Mouse (Mus musculus): ENCODE measurements around the gene Ces1f. TPM values are rescaled to one million over a fixed set of nuclear protein-coding genes. Genes with fewer than 3 reads are reported as not detected.
A peak's percentile ranks its signal among the peaks of the same experiment; 100 is the strongest.

The Ces1f gene
- polyA plus RNA-seq, 1 experiment from 2014 or later, result 1.7 TPM

DNA sequence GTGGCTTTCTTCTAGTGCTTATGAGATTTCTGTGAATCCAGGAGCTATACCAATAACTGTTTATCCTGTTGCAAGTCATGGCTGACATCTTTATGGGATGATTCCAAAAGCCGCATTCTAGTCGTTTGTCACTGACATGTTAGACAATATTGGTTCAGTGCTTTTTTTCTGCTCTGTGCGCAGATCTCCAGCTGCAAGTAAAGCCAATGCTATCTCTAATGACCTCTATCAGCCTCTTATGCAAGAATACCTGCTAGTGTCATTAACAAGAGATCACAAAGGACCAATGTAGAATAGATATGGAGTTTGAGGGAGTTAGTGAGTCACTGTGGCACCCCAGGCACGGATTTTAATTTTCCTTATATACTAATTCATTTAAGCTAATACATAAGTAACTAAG is 4.9 kb downstream of the Ces1f start:
- Histone ChIP-seq H3K4me3 (replicated peaks; ENCODE audit: low read depth, low read length) (no peak overlapping the region), H3K9me3 (replicated peaks; ENCODE audit: low read length) (no peaks in the 10 kb centered on the region), H3K4me2 (ENCODE audit: low read length) (no peak overlapping the region), H3K27ac (no peak overlapping the region), H3K27me3 (ENCODE audit: insufficient read depth, low read length) (no peaks in the 10 kb centered on the region), H3K36me3 (ENCODE audit: insufficient read depth, low read length) (no peaks in the 10 kb centered on the region), H3K4me1 (replicated peaks; ENCODE audit: insufficient read depth, low read length) (no peaks in the 10 kb centered on the region), H3K9ac (ENCODE audit: low read depth, low read length) (no peak overlapping the region)
- ATAC-seq (replicated peaks; ENCODE audit: low FRiP score, low read depth) (no peak), DNase-seq (ENCODE audit: low spot score) (no peak)
- WGBS, result 45% methylated on average over 4 of the region's 4 CpGs
- no peak for TF ChIP-seq CTCF (IDR thresholded peaks at IDR 0.05; ENCODE audit: low read depth)

DNA sequence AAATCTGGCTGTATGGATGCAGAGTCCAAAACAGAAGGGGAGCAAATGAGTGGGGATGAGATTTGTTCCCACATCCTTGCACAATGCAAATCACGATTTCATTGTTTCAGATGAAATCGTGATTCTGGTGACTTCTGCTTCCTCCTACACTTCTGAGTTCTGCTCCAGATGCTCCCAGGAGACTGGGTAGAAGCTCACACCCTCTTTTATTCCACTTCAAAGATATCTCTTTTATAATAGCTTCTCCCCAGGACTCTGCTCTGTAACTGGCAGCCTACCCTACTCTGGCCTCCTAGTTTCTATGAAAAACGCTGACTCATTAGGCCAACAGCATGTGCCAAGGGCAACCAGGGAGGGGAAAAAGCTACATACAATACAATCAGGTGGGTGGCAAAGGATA is 6.2 kb downstream of the Ces1f start:
- Histone ChIP-seq H3K9ac (ENCODE audit: low read depth, low read length) (no peak overlapping the region), H3K27ac (no peak overlapping the region), H3K27me3 (ENCODE audit: insufficient read depth, low read length) (no peaks in the 10 kb centered on the region), H3K36me3 (ENCODE audit: insufficient read depth, low read length) (no peaks in the 10 kb centered on the region), H3K4me1 (replicated peaks; ENCODE audit: insufficient read depth, low read length) (no peaks in the 10 kb centered on the region), H3K4me3 (replicated peaks; ENCODE audit: low read depth, low read length) (no peak overlapping the region), H3K9me3 (replicated peaks; ENCODE audit: low read length) (no peaks in the 10 kb centered on the region), H3K4me2 (ENCODE audit: low read length) (no peak overlapping the region)
- no peak for ATAC-seq (replicated peaks; ENCODE audit: low FRiP score, low read depth)
- no peak for DNase-seq (ENCODE audit: low spot score)
- WGBS, result 84% methylated on average over 3 of the region's 3 CpGs
- TF ChIP-seq CTCF (IDR thresholded peaks at IDR 0.05; ENCODE audit: low read depth), result no peak

DNA sequence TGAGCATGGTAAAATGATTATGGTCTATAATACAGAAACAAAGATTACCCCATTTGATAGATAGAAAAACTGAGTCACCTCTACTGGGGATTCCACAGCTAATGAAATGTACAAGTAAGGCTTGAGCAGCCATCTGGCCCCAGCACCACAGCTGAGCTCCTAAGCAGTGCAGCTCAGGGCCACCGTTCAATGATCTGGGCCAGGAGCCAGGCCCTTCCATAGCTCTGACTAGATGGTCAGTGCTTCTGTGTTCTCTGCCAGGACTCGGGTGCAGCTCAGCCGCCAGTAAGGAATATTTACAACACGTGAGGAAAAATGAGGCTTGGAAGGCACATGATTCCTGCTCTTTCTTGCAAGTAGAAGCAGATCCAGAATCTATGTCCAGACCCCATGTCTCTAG is 6.9 kb downstream of the Ces1f start:
- H3K4me3 ChIP-seq (replicated peaks; ENCODE audit: low read depth, low read length), result no peak overlapping the region
- H3K9ac ChIP-seq (ENCODE audit: low read depth, low read length), result no peak overlapping the region
- H3K27me3 ChIP-seq (ENCODE audit: insufficient read depth, low read length), result no peaks in the 10 kb centered on the region
- TF ChIP-seq CTCF (IDR thresholded peaks at IDR 0.05; ENCODE audit: low read depth), result no peak
- ATAC-seq (replicated peaks; ENCODE audit: low FRiP score, low read depth) (no peak), DNase-seq (ENCODE audit: low spot score) (no peak)
- H3K9me3 ChIP-seq (replicated peaks; ENCODE audit: low read length), result no peaks in the 10 kb centered on the region
- H3K36me3 ChIP-seq (ENCODE audit: insufficient read depth, low read length), result no peaks in the 10 kb centered on the region
- no peak overlapping the region for H3K4me2 ChIP-seq (ENCODE audit: low read length)
- no peak overlapping the region for H3K27ac ChIP-seq
- no peaks in the 10 kb centered on the region for H3K4me1 ChIP-seq (replicated peaks; ENCODE audit: insufficient read depth, low read length)
- WGBS, result 53% methylated on average over 4 of the region's 4 CpGs

- peak; percentile 79 for DNase-seq (ENCODE audit: low spot score)
- Histone ChIP-seq H3K27ac (no peak overlapping the region), H3K27me3 (ENCODE audit: insufficient read depth, low read length) (no peaks in the 10 kb centered on the region), H3K4me1 (replicated peaks; ENCODE audit: insufficient read depth, low read length) (no peaks in the 10 kb centered on the region), H3K9ac (ENCODE audit: low read depth, low read length) (no peak overlapping the region), H3K9me3 (replicated peaks; ENCODE audit: low read length) (no peaks in the 10 kb centered on the region), H3K4me3 (replicated peaks; ENCODE audit: low read depth, low read length) (no peak overlapping the region), H3K36me3 (ENCODE audit: insufficient read depth, low read length) (no peaks in the 10 kb centered on the region), H3K4me2 (ENCODE audit: low read length) (no peak overlapping the region)
- TF ChIP-seq CTCF (IDR thresholded peaks at IDR 0.05; ENCODE audit: low read depth), result no peak
- ATAC-seq (replicated peaks; ENCODE audit: low FRiP score, low read depth), result no peak
- 37% methylated on average over 2 of the region's 2 CpGs for WGBS
Observed at GRCm38 (mm10) chr8:93261436-93261835, 18.1 kb downstream of the Ces1f start.

DNA sequence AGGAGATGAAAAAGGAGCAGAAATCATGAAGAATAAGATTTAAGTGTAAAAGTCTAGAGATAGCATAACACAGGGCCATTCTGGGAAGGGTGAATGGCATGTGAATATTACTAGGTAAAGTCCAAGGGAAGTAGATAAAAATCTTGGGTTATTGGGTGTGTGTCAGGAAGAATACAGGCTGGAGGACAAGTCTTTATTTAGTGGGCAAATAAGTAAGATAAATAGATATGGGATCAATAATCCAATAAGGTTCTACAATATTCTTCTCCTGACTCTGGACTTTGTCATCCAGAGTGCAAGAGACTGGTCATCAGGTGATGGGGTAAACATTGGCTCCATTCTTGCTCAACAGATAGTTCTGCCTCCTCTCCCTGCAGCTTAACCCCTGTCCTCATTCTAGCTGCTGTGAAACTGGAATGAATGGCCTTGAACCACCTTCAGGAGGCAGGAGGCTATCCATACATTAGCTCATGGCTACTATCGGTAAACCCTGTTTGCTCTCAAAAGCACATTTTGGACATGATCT is 27.1 kb downstream of the Ces1f start:
- no peak for TF ChIP-seq CTCF (IDR thresholded peaks at IDR 0.05; ENCODE audit: low read depth)

DNA sequence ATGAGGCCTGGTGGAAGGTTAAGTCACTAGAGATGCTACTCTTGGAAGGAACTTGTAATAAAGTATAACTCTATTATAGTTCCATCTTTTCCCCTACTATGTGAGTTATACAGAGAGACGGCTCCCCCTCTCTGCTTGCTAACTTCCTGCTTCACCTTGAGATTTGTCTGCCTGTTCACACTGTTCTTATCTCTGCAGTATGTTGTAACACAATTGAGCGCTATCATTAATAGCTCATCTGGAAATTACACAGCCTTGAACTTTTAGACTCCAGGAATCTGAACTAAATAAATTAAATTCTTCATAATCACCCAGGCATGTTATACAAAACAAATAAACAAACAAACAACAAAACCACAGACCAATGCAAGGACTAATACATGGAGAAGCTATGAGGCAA is 33.5 kb downstream of the Ces1f start:
- DNase-seq (ENCODE audit: low spot score) (no peak), ATAC-seq (replicated peaks; ENCODE audit: low FRiP score, low read depth) (no peak)
- no peaks in the 10 kb centered on the region for H3K4me1 ChIP-seq (replicated peaks; ENCODE audit: insufficient read depth, low read length)
- no peaks in the 10 kb centered on the region for H3K36me3 ChIP-seq (ENCODE audit: insufficient read depth, low read length)
- TF ChIP-seq CTCF (IDR thresholded peaks at IDR 0.05; ENCODE audit: low read depth), result no peak
- H3K4me3 ChIP-seq (replicated peaks; ENCODE audit: low read depth, low read length), result no peak overlapping the region
- no peak overlapping the region for H3K9ac ChIP-seq (ENCODE audit: low read depth, low read length)
- H3K27me3 ChIP-seq (ENCODE audit: insufficient read depth, low read length), result no peaks in the 10 kb centered on the region
- H3K9me3 ChIP-seq (replicated peaks; ENCODE audit: low read length), result no peaks in the 10 kb centered on the region
- no peak overlapping the region for H3K4me2 ChIP-seq (ENCODE audit: low read length)
- 85% methylated on average over 2 of the region's 2 CpGs for WGBS
- no peak overlapping the region for H3K27ac ChIP-seq

More for the DNA sequence above, 27.1 kb downstream of the Ces1f start:
- H3K27ac ChIP-seq, result no peak overlapping the region
- 92% methylated on average over 1 of the region's 1 CpGs for WGBS
- no peaks in the 10 kb centered on the region for H3K36me3 ChIP-seq (ENCODE audit: insufficient read depth, low read length)
- H3K9ac ChIP-seq (ENCODE audit: low read depth, low read length), result no peak overlapping the region
- H3K4me1 ChIP-seq (replicated peaks; ENCODE audit: insufficient read depth, low read length), result no peaks in the 10 kb centered on the region
- ATAC-seq (replicated peaks; ENCODE audit: low FRiP score, low read depth), result no peak
- no peak overlapping the region for H3K4me2 ChIP-seq (ENCODE audit: low read length)
- H3K9me3 ChIP-seq (replicated peaks; ENCODE audit: low read length), result no peaks in the 10 kb centered on the region
- H3K4me3 ChIP-seq (replicated peaks; ENCODE audit: low read depth, low read length), result no peak overlapping the region
- no peaks in the 10 kb centered on the region for H3K27me3 ChIP-seq (ENCODE audit: insufficient read depth, low read length)
- DNase-seq (ENCODE audit: low spot score), result no peak

- Histone ChIP-seq H3K27me3 (ENCODE audit: insufficient read depth, low read length) (no peaks in the 10 kb centered on the region), H3K36me3 (ENCODE audit: insufficient read depth, low read length) (no peaks in the 10 kb centered on the region), H3K4me2 (ENCODE audit: low read length) (no peak overlapping the region), H3K27ac (no peak overlapping the region), H3K9me3 (replicated peaks; ENCODE audit: low read length) (no peaks in the 10 kb centered on the region), H3K4me3 (replicated peaks; ENCODE audit: low read depth, low read length) (no peak overlapping the region), H3K4me1 (replicated peaks; ENCODE audit: insufficient read depth, low read length) (no peaks in the 10 kb centered on the region), H3K9ac (ENCODE audit: low read depth, low read length) (no peak overlapping the region)
- DNase-seq (ENCODE audit: low spot score) (no peak), ATAC-seq (replicated peaks; ENCODE audit: low FRiP score, low read depth) (no peak)
- no peak for TF ChIP-seq CTCF (IDR thresholded peaks at IDR 0.05; ENCODE audit: low read depth)
Observed at GRCm38 (mm10) chr8:93239884-93240283, 39.7 kb downstream of the Ces1f start.

All from kidney, postnatal 0 days (tissue).